Mouse (Mus musculus) embryonic fibroblast, embryonic 13.5 days (primary cell): Measurements from ENCODE around the gene Cfap299.

Experiments used
- CTCF ChIP-seq: IDR thresholded peaks from 2 replicates; pipeline ENCODE4 v1.5.1; 2011; ENCODE audit warnings: mild to moderate bottlenecking, control low read depth, low read length, moderate library complexity, borderline replicate concordance; ENCODE audit not compliant: insufficient read depth
- POLR2A ChIP-seq: IDR thresholded peaks from 2 replicates; pipeline ENCODE4 v1.6.1; 2011; ENCODE audit warnings: low read depth, mild to moderate bottlenecking, control low read depth, low read length, moderate library complexity

DNA sequence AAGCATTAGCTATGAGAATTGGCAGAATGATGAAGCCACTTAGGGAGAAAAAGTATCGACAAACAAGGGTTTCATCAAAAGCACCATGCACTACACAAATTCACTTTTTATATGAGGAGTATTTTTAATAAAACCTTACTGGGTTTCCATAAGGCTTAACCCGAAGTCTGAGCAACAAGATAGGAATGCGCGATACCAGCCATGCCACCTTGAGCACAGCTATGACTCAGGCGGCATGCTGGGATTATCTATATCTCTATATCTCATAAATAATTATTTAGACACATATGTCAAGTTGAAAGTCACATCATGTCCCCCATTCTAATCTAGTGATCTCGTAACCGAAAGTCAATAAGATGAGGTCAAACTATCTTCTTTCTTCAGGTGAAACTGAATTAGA lies 453.0 kb downstream of the Cfap299 start:
- TF ChIP-seq CTCF (no peak), POLR2A (no peak)
